Mouse (Mus musculus): Measurements from ENCODE around the gene Tbk1.
A peak's percentile ranks its signal among the peaks of the same experiment; 100 is the strongest.

The Tbk1 gene

DNA sequence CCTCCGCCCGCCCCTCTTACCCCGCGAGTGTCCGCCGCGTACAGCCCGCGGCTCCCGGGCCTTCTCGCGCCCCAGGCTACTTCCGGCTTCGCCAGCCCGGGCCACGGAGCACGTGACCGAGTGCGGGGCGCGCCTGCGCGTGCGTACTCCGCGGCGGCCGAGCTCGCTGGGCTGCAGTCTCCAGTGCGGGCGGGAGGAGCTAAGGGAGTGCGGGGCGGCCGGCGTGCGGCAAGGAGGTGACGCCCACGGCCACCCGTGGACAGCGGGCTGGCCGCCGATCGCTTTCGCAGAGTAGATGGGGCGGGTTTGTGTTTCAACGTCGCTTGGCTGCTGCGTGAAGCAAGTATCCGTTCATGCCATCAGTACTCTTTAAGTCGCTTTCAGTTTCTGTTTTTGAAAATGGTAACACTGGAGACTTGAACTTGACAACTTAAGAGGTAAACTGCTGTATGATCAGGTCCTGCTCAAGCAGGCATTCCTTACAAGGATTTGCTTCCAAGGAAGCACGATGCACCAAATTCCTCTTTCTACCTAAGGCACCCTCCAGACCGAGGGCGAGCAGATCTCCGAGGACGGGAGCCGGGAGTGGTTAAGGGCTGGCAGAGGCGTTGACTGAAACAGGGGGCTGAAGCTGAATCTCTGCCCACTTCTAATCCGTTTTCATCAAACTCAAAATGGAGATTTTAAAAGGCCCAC is at the start of gene Tbk1:
Gene Tbk1 (minus strand): TSS at position 113 of the 696 bp plus-strand sequence.
- DNase-seq (ENCODE audit: low read depth, low spot score) = peak; percentile 69

DNA sequence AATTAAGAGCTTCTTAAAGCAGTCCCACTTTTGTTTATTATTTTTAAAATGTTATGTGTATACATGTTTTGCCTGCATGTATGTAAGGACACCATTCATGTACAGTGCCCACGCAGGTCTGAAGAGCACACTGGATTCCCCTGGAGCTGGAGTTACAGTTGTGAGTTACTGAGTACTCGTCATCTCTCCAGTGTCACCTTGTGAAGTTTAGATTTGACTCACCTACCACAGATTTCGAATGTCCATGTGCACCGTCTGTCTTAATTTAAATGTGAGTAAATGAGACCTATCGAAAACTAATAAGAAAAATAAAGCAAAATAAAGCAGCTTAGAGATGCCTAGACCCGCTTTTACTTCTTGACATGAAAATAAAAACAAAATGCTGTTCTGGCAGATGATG is 49.7 kb upstream of the Tbk1 start:
- no peak for DNase-seq (ENCODE audit: low read depth, low spot score)

DNA sequence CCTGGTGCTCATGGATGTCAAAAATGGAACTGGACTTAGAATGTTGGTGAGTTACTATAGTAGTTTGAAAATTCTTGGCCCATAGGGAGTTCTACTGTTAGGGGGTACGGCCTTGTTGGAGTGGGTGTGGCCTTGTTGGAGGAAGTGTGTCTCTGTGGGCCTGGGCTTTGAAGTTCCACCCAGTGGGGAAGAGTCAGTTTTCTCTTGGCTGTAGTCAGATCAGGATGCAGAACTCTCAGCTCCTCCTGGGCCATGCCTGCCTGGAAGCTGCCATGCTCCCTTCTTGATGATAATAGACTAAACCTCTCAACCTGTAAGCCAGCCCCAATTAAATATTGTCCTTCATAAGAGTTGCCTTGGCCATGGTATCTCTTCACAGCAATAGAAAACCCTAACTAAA is 47.6 kb upstream of the Tbk1 start:
- no peak for DNase-seq (ENCODE audit: low read depth, low spot score)

DNA sequence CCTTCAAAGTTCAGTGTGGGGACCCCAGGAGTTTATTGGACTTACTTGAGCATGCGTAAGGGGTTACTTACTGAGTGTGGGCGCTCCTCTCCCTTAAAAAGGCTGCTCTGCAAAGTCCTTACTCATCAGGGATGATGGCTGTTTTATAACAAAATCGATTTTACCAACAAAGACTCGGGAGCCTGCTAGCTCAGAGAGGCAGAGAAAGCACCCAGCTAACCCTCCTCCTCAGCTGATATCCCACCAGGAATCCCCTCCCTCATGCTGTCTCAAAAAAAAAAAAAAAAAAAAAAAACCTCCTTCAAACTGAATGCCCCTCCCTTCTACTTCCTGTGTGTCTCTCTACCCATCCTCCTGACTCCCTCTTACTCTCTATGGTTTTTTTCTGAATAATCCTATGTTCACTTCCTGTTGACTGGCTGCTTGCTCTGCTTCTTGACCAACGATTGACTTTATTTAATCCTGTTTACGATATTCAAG is 42.0 kb upstream of the Tbk1 start:
- DNase-seq (ENCODE audit: low read depth, low spot score) = no peak

DNA sequence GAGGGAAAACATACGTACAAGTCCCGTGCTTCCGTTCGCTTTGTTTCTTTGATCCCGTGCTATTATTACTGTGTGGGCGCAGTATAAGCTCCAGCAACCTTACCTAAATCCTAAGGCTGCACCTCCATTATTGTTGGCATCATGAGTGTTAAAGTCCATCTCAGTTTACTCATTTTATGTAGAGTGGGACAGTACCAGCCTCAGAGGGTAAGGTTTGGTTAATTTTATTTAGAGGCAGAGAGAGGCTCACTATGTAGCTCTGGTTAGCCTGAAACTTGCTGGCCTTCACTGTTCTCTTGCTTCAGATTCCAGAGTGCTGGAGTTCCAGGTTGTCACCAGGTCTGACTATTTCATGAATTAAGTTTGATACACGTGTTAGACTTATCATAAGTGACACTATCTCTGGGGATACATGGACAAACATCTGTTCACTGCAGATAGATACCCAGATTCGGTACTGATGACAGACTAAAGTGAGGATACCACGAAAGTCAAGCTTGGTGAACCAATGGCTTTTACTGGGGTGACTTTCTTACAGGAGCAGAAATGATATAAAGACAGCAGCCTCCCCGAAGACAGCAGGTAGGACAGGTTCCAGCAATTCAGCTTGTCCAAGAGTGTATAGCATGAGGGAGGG is 40.7 kb upstream of the Tbk1 start:
- no peak for DNase-seq (ENCODE audit: low read depth, low spot score)

DNA sequence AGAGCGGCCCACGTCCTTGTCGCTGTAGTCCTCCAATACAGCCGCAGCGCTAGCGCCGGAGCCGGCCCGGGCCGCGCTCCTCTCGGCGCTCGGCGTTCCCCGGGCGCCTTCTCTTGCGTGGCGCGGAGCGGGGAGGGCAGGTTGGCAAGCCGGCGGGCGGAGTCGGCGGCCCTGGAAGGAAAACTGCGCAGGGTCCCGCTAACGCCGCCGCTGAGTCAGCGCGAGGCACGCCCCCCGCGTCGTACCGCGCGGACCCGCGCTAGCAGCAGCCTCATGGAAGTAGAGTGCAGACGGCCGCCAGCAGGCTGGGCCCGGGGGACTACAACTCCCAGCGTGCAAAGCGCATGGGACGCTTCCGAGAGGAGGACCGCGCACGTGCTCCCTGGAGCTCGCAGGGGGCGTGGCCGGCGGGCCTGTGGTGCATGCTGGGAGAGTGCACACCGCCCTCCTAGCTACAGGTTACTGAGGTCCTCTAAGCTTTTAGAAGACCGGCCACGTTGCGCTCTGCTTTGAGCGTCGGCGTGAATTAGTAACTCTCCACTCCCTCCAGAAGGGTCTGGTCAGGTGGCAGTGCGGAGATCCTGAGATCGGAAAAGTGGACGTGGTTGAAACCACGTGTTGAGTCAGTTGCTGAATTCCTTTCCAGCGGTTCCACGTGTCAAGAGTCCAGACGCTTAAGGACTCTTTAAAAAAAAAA is 39.7 kb upstream of the Tbk1 start, which contains the start of gene Xpot:
Gene Xpot (minus strand): TSS at position 147 of the 697 bp plus-strand sequence.
- peak; percentile 95 for DNase-seq (ENCODE audit: low read depth, low spot score)

DNA sequence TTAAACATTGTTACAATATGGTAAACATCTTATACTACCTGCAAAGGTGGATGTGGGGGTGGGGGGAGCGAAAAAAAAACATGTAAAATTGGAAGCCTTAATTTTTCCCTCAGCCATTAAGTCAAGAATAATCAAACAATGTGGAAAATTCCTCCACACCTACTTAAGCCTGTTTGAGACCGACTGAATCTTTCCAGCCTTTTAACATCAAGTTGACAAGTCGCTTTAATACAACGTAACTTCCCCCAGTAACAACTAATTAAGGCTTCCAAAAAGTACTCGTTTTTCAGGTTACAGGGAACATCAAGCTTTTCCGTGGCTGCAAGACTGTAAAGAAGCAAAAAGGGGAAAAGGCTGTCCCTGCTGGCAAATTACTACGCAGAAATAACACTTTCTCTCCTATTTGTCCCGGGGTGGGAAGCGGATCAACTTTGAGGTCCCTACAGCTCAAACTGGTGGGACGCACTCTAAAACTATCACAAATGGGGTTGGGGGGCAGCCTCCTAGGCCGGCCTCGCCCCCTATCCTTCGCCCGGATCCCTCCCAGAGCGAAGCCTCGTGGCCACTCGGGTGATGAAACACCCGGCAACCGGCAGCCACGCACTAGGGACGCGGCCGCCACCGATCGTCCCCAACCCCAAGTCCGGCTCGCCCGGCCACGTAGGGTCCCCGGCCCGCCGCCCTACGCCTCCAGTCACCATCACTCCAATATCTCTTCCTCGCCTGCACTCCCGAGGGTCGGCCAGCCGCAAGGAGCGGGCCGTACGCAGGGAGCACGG is 39.0 kb upstream of the Tbk1 start:
- peak; percentile 4 for DNase-seq (ENCODE audit: low read depth, low spot score)

DNA sequence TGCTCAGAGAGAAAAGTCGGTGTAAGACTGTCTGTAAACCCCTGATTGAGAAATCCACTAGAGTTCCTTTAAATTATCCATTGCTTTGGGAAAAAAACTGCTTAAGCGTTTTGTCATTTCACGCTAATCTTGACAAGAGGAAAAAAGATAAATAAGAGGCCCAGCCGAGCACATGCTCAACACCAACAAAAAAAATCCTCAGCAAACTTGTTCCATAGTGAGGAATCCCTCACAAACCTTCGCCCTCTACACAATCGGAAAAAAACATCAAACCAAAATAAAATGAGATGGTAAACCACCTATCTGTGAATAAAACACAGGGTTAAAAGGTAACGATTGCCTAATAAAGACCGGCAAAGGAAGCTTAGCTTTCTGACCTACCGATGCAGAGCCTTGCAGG is 38.4 kb upstream of the Tbk1 start:
- no peak for DNase-seq (ENCODE audit: low read depth, low spot score)

DNA sequence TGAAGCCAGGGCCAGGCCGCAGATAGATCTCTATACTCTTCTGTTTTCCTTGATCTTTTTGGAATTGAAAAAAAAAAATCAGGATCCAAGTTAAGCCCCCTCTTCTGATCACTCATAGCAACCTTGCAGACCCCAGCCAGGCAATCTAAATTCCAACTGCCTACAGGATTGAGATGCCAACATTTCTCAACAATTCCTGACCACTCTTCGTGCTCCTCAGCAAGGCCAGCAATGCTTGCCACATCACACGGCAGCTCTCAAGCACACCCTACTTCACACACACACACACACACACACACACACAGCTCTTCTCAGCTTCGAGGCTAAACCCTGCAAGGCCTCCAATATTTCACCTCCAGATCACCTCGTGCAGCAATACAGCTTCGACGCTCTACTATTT is 37.1 kb upstream of the Tbk1 start:
- DNase-seq (ENCODE audit: low read depth, low spot score) = no peak

DNA sequence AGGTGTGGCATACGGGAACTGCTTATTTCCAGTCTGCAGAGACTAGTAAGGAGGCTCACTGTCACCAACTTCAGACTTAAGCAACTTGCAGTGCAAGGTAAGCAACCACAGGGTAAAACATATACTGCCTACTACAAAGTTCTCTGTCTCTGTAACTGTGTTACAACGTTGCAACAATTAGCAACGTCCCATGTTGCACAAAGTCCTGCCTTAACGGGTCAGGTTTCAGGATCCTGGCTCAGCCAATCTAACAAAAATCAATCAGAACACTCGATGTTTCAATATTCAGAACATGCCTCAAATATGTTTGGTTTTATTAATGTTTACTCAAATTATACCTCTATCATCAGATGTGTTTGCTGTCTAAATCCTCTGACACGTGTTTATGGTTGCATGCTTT is 35.8 kb upstream of the Tbk1 start:
- DNase-seq (ENCODE audit: low read depth, low spot score) = no peak

DNA sequence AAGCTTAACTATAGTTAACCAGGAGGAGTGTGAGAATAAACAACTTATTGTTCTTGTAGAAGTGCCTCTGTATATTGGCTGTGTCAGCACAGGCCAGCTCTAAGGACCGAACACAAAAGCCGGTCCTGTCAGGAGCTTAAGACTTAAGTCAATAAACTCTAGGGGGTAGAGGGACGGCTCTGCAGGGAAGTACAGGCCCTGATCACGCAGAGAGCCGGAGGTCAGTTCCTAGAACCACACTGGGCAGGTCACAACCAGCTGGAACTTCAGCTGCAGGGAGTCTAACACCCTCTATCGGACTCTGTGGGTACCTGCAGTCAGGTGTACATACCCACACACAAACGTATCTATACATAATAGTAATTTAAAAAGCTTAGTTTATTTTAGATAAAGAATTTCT is 29.3 kb upstream of the Tbk1 start:
- DNase-seq (ENCODE audit: low read depth, low spot score) = no peak

DNA sequence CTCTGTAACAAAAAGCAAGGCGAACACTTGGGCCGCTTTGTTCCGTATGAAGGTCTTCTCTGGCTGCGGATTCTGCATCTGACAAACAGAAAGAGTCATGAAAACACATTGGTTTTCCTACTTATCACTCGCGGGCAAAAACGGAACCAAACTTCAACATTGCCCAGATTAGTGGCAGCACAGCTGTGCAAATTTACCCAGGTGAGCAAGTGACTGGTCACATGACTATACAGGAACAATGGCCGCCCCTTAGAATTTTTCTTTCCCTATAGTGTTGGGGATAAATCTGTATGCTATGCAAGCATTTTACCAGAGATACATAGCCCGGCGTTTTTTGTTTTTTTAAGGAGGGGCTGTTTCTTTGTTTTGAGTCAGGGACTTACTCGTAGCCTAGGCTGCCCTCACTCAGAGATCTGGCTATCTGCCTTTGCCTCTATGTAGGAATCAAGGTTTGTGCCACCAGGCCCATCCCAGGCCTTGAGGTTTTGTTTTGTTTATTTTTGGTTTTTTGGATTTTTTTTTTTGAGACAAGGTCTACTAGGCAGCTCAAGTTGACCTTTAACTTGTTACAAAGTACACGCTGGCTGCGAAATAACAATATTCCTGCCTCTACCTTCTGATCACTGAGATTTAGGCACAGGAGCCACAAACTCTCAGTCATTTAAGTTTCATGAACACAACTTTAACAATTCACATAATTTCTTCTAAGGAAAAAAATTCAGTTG is 28.7 kb upstream of the Tbk1 start:
- no peak for DNase-seq (ENCODE audit: low read depth, low spot score)

DNA sequence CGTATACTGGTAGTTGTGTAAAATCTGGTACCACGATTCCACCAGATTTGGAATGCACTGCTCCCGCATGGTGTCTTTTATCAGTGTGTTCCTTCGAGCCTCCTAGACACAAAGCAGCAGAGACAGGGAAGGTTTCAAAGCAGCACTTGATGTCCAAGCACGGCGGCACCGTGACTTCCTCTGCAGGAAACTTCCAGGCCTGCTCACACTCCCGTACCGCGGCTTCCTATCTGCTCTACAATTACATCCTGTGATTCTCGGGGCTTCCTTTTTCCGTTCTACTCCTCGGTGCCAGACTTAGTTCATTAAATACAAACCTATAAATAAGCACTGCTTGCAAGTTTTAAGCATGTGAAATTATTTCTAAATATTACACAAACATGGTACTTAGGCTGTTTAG is 27.0 kb upstream of the Tbk1 start:
- no peak for DNase-seq (ENCODE audit: low read depth, low spot score)

DNA sequence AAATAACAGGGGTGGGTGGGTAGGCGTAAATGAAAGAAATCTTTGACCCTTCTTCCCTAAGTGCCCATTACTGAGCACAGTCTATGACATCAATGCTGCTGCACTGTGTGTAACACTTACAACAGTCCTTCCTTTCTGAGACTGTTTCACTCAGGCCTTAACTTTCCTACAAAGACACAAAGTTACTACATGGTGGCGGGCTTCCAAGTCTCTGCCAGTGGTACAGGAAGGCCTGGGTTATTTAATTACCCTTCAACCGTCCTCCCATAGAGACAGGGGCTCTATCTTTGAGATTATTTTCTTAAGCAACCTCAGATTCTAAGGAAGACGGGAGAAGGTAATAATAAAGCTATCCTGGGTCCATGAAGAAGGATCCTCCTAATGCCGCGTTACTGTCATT is 25.9 kb upstream of the Tbk1 start:
- no peak for DNase-seq (ENCODE audit: low read depth, low spot score)

DNA sequence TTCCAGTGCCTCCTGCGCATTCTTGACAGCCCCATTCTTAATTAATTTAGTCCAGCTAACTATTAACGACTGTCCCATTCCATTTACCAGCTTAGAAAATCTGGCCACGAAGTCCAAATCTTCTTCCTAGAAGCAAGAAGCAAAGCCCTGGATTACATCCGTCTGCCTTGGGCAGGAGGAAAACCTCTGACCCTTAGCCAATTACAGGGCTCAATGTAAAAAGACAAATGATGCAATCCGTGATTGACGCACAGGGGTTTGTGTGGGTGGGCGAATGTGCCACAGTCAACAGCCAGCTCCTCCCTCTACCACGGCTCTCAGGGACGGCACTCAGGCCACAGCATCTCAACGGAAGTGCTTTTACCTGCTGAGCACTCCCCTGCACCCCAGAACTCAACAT is 25.0 kb upstream of the Tbk1 start:
- DNase-seq (ENCODE audit: low read depth, low spot score) = no peak

DNA sequence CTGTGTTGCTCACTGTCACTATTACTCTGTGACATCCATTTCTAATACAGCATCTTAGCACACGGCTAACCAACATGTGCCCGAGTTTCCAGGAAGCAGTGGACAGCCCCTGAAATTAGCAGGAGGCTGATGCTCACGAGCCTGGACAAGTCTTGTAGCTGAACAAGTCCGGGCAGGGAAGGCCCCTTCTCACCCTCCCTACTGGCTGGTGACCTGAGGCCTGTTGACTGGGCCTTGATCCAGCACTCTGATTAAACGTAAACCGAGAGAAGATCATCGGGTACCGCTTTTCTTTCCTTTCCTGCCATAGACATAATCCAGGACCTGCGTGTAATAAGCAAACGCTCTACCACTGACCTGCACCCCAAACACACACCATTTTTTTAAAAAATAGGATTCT is 21.6 kb upstream of the Tbk1 start:
- DNase-seq (ENCODE audit: low read depth, low spot score) = no peak

DNA sequence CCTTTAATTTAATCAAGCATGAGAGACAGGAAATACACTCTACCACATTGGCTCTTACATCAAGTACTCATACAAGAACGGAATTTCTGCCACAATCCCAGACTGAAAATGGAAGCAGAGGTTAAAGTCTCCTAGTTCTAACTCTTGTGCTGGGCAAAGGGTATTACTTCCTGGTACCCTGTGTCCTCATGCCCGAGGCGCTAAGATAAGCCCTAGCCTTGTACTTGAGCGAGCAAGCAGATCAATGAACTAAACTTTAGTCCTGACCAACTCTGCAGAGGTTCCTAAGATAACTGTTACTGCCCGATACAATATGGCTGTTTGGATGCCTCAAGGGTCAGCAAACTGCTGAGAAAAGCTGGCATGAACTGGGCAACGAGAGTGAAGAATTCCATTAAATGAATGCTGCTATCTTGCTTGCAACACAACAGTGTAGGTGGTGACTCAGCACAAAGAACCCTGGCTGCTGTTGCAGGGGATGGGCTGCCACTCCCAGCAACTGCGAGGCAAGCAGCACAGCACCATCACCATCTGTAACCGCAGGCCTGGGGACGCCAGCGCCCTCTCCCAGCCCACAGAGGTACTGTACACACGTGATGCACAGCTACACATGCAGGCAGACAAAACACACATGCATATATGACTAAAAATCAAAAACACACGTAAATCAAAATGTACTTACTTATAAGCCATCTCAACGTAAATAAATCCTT is 18.2 kb upstream of the Tbk1 start:
- DNase-seq (ENCODE audit: low read depth, low spot score) = no peak

DNA sequence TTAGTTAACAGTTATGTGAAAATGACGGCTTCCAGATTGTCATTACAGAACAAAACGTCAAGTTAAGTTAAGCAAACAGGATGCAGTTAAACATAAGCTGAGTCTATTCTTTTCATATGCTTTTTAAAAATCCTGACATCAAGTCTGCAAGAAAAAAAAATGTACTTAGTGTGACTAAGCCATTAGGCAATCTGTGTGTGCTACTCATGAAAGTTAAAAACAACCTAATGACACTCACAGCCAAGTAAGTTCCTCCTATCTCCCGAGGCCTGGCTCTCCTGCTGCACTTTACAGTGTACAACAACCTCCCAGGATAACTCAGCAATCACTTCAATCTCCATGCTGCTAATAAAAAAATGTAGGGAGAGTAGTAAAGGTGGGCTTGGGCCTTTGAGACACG is 17.0 kb upstream of the Tbk1 start:
- no peak for DNase-seq (ENCODE audit: low read depth, low spot score)

DNA sequence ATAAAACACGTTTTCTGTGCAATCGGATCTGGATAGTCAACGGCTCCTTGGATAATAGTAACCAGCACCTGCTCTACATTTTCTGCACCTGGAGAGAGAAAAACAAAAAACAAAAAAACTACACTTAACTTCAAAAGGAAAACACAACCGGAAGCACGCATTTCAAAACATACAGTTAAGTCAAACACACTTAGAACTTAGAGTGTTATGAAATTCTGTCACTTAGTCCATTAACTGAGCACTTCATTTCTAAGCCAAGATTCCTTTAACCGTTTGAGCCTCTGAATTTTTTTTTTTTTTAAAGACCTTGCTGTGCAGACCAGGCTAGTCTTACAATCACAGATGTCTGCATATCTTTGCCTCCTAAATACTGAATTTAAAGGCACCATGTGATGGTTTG is 14.7 kb upstream of the Tbk1 start:
- DNase-seq (ENCODE audit: low read depth, low spot score) = no peak

DNA sequence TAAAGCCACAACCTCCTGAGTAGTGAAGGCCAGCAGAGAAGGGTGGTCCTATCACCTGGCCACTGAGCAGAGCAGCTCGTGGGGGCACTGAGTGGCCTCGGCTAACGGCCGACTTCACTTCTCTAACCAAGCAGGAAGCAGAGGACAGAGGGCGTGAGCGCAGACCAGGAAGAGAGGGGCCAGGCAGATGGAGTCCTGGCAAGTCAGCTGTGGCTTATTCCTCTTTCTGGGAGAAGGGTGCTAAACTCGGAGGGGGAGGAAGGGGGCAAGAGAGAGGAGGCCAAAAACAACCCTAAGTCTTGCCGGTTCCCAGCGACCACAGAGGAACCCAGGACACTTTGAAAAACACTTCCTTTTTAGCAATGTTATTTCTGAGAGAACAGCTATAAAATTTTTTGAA is 10.0 kb upstream of the Tbk1 start:
- DNase-seq (ENCODE audit: low read depth, low spot score) = no peak

DNA sequence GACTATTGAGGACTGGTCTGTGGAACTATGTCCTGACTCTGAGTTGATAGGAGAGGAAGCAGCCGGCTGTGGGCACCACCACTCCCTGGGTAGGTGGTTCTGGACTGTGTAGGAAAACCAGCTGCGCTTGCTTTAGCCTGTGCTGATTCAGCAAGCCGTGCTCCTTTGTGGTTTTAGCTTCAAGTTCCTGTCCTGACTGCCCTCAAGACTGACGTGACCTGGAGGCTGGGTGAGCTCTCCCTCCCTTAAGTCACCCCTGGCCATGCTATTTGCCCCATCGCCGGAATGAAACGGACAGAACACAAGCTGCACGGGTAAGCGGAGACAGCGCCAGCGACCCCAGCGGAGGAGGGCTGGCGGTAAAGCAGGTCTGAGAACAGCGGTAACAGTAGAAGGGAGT is 4.5 kb upstream of the Tbk1 start:
- DNase-seq (ENCODE audit: low read depth, low spot score) = no peak
